Mouse (Mus musculus): ENCODE measurements around the gene Tpk1.
"Not testable (repeated sequence)": the region's sequence is repeated elsewhere in the genome, so short reads cannot be mapped to it uniquely, and the experiment has no call there.

Gene Tpk1

GRCm38 (mm10) chr6:43528996-43529395 is 137.1 kb downstream of the Tpk1 start:
- no peak for DNase-seq (ENCODE audit: extremely low spot score, low read depth, low spot score)

DNA sequence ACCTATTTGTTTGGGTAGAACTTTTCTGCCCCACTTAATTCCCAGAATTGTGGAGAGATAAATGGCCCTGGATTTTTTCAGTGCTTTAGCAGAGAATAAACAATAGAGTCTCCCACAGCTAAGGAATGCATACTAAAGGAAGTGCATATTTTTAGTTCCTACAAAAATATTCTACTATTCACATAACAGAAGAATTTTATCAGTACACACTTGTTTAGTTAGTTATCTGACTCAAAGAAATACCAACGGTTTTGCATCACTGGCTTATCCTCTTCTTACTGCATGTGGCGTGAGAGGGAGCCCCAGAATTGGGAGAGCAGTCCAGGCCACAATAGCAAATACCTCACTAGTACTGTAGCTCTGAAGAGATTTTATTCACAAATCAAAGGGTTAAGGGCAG is 141.1 kb downstream of the Tpk1 start:
- DNase-seq (ENCODE audit: extremely low spot score, low read depth, low spot score), result no peak

- no peak for DNase-seq (ENCODE audit: extremely low spot score, low read depth, low spot score)
Observed at GRCm38 (mm10) chr6:43522046-43522445, 144.0 kb downstream of the Tpk1 start.

- no peak for DNase-seq (ENCODE audit: extremely low spot score, low read depth, low spot score)
Observed at GRCm38 (mm10) chr6:43520218-43520617, 145.9 kb downstream of the Tpk1 start.

- no peak for DNase-seq (ENCODE audit: extremely low spot score, low read depth, low spot score)
Observed at GRCm38 (mm10) chr6:43518378-43518777, 147.7 kb downstream of the Tpk1 start.

DNA sequence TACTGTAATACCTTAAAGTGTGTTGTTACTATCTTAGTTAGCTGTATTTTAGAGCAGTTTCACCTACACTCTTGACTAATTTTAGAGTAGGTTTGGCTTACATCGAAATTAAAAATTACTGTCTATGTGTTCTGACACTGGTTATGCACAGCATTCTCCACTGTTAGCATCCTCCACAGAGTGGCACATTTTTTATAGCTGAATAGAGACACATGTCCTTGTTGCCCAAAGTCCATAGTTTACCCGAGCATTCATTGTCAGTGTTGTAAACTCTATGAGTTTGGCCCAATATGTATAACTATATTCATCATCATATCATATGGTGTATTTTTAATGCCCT is 148.8 kb downstream of the Tpk1 start:
- no peak for DNase-seq (ENCODE audit: extremely low spot score, low read depth, low spot score)

DNA sequence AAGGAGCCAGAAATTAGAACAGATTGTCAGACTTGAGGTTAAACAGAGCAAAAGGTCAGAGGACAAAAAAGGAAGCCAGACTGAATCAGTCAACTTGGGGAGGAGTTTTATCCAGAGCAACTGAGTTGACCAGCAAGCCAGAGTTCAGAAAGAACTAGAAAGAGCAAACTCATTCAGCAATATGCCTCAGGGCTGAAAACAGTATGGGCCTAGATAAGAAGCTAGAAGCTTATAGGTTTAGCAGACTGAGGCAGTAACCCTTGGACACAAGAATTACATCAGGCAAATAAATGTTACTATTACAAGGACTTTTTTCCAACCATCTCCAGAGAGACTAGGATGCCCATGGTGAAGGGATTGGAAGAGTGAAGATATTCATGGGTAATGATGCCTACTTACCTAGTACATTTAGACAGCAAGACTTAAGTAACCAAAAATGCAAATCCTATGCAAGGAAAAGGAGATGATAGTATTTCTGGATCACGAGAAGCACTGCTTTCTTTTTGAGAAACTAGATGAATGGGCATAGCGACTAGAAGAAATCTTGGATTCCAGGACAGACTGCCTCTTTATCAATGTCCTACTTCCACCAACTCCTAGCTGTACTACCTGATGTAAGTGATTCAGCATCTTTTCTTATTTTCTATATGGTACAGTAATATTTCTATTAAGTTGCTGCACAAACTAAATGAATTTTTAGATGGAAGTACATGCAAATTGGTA is 149.3 kb downstream of the Tpk1 start:
- DNase-seq (ENCODE audit: extremely low spot score, low read depth, low spot score), result no peak

GRCm38 (mm10) chr6:43506686-43507385 is 159.2 kb downstream of the Tpk1 start:
- DNase-seq (ENCODE audit: extremely low spot score, low read depth, low spot score), result not testable (repeated sequence)

DNA sequence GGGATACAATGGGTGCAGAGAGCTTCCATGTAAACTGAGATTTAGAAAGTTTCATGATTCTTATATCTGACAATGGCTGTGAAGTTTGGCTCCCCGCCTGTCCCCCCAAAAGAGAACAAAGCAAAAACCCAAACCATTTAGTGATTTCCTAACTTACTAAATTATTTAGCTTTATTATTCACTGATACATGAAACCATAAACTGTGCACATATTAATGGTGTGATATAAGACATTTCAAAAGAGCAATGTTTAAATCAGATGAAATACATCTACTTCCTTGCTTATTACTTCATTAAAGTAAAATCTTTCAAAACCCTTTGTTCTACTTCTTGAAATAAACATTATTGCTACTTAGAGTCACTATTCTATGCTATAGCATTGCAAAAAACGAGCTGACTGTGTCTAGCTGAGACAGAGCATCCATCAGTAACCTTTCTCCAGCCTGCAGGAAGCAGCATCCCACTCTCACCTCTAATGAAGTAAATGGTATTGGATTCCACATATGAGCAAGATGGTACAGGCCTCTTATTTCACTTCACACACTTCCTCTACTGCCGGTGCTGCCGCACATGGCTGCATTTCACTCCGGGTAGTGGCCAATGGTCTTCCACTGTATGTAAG is 161.4 kb downstream of the Tpk1 start:
- DNase-seq (ENCODE audit: extremely low spot score, low read depth, low spot score), result no peak

DNA sequence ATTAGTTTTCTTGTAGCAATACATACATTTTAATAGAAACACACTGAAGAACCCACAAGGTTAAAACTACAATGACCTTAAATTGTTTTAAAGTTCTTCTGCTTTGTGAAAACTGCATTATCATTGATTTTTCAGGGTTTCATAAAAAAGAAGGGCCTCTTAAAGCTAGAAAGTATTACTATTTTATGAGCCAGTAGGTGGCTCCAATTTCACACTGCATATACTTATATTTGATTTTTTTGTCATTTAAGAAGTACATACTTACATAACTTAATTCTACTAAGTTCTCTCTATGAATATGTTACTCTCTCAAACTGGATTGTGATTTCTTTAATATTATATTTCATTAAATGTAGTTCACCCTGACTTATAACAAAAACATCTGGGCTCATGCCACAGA is 173.7 kb downstream of the Tpk1 start:
- no peak for DNase-seq (ENCODE audit: extremely low spot score, low read depth, low spot score)

DNA sequence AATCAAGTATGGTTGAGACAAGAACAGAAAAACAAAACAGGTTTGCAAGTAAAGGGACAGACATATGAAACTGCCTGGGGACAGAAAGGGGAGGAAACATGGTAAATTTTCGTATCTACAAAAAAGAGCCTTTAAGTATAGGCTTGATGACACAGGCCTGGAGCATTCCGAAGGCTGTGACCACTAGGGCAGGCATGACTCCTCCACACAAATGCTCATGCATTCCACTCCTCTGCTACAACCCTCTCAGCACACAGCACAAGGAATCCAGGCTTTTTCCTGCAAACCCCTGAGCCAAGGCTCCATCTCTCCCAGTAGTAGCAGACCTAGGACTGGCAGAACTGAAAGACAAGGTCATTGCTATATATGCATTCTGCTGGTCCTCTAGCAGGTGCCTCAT is 179.4 kb downstream of the Tpk1 start:
- no peak for DNase-seq (ENCODE audit: extremely low spot score, low read depth, low spot score)

DNA sequence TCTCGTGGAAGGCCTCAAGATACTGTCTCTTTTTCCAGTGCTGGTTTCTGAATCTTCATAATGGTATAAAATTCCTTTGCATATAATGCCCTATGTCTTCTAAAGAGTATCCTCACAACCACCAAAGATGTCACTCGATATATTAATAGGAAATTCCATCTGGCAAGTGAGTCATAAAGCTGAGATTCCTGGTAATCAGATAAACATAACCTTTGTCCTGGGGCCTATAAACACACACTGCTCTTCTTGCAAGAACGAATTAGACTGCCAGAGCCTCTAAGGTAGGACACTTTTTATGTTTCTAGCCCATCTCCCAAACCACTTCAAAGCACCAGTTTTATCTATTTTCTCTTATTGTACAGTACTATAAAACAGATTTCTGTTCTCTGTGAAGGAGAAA is 185.4 kb downstream of the Tpk1 start:
- DNase-seq (ENCODE audit: extremely low spot score, low read depth, low spot score), result no peak

- DNase-seq (ENCODE audit: extremely low spot score, low read depth, low spot score), result no peak
Observed at GRCm38 (mm10) chr6:43478810-43479209, 187.3 kb downstream of the Tpk1 start.

- DNase-seq (ENCODE audit: extremely low spot score, low read depth, low spot score), result no peak
Observed at GRCm38 (mm10) chr6:43476406-43476805, 189.7 kb downstream of the Tpk1 start.

DNA sequence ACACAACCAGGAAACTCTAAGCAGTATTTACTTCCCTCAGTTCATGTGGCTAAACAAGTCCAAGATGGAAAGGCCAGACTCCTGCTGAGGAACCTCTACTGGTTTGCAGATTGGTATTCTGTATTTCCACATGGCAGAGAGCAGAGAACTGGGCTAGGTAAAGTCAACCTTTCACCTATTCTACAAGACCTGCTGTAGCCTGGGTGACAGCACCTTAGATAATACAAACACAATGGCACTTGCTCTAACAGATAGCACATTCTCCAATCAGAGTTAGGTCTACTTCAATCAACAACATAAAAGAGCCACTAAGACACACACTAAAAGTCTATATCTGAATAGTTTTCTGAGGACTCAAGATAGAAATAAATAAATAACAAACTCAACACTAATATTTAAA is 190.2 kb downstream of the Tpk1 start:
- no peak for DNase-seq (ENCODE audit: extremely low spot score, low read depth, low spot score)

DNA sequence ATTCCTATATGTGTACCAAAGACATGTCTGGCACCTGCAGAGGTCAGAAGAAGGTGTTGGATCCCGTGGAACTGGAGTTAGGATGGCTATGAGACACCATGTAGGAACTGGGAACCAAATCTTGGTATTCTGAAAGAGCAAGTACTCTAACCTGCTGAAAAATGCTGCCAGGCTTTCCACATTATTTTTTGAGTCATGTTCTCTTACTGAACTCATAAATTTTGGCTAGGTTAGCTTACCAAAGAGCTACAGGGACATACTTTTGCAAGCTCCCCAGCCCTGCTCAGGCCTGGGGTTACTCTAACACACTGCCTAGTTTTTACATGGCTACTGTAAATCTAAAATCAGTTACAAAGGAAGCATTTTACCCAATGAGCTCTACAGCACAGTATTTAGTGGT is 194.5 kb downstream of the Tpk1 start:
- DNase-seq (ENCODE audit: extremely low spot score, low read depth, low spot score), result no peak

- DNase-seq (ENCODE audit: extremely low spot score, low read depth, low spot score), result no peak
Observed at GRCm38 (mm10) chr6:43468821-43469594, 197.1 kb downstream of the Tpk1 start.

GRCm38 (mm10) chr6:43462849-43463369 is 203.2 kb downstream of the Tpk1 start:
- no peak for DNase-seq (ENCODE audit: extremely low spot score, low read depth, low spot score)

DNA sequence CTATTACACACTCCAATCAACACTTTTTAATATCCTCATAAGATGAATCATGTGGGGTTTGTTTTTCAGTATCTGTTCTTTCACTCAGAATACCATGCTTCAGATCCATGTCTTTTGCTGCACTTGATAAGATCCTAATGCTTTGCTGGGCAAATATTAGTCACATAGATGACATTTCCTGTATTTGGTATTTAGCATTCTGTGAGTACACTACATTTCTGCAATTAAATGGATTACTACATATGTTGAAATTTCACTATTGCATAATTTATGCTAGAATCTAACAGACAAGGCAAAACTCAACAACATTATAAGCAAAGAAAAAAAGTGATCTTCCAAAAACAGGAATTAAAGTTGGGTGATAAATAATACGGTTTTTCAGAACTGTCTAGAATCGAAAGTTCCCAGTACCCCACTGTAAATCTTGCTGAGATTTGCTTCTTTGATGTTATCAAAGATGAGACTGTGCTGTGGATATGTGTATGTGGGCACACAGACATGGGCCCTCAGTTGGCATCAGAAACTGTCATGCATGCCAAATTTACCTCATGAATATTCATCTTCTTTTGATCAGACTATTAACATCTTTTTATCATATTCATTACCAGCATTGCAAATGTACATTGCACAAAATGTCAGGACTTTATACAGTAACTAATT is 203.8 kb downstream of the Tpk1 start:
- DNase-seq (ENCODE audit: extremely low spot score, low read depth, low spot score), result no peak

DNA sequence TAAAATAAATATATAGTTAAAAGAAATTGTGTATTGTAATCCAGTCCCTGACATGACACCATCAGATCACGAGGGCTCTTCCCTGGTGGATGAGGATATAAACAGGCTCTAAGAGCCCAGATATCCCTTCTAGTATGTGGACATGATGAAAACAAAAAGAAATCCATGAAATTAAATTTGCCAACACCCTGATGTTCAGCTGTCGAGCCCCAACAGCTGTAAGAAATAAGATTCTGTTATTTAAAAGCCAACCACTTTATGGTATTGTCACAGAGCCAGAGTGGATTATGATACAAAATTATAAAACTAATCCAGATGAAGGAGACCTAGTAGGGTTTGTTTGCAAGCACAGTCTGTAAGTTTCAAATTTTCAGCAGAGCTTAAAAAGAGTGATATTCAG is 207.0 kb downstream of the Tpk1 start:
- DNase-seq (ENCODE audit: extremely low spot score, low read depth, low spot score), result no peak

DNA sequence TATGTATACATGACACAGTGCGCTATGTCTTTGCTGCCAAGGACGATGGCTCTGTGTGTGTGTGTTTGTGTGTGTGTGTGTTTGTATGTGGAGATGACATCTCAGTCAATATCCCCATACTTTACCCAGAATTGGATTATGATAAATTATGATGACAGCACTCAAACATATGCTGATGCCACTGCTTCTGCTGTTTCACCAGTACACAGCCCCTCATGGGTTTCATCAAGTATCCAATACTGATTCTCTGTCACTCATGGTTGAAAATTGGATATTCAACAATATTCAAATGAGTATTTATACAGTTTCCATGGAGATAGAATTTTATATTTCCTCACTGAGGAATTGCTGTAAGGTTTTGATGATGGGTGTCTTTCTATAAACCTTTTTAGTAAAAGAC is 208.1 kb downstream of the Tpk1 start:
- no peak for DNase-seq (ENCODE audit: extremely low spot score, low read depth, low spot score)
